Mouse (Mus musculus) left cerebral cortex, adult 9 months (tissue): ENCODE measurements around the gene Trim2.

Experiments
- DNase-seq, 2 experiments: peaks; one replicate each; pipeline ENCODE4 v3.0.0; 2022; ENCODE audit warnings: low spot score in 2 of 2

The Trim2 gene

GRCm38 (mm10) chr3:84254520-84254878, 52.2 kb downstream of the Trim2 start:
- no peak for DNase-seq

DNA sequence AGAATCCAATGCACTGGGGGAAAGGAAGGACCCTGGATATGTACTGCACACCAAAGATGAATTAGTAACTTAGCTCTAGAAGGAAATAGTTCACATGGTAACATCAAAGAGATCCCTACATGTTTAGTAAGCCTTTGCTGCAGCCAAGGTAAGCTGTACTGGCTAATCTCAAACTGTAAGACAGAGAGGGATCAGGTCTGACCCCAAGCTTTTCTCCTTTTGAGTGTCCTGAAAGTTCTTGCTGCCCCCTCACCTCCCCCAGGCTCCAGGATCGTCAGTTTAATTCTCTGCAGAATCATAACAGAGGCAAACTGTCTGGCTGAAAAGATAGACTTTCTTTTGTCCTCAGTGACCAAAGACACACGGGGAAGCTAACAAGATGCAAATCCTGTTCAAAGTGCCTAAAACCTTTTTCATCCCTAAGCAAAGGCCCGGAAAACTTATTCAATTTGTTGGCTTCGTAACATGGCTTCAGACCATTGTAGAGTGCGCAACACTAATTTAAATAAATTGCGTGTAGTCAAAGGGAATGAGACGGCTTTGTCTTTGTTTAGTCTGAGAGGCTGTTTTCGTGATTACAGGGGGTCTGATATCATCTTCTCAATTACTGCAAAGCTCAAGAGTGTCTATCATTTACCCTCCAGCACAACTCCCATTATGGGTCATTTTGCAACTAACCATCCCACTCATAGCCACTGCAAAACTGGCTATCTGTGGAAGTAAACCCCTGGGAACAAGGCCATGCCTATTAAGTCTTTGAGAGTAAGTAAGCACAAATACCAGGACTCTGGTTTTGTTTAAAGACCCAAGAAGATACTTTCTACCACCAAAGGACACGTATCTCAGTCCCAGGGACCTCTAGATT, 52.8 kb downstream of the Trim2 start:
- no peak for DNase-seq

DNA sequence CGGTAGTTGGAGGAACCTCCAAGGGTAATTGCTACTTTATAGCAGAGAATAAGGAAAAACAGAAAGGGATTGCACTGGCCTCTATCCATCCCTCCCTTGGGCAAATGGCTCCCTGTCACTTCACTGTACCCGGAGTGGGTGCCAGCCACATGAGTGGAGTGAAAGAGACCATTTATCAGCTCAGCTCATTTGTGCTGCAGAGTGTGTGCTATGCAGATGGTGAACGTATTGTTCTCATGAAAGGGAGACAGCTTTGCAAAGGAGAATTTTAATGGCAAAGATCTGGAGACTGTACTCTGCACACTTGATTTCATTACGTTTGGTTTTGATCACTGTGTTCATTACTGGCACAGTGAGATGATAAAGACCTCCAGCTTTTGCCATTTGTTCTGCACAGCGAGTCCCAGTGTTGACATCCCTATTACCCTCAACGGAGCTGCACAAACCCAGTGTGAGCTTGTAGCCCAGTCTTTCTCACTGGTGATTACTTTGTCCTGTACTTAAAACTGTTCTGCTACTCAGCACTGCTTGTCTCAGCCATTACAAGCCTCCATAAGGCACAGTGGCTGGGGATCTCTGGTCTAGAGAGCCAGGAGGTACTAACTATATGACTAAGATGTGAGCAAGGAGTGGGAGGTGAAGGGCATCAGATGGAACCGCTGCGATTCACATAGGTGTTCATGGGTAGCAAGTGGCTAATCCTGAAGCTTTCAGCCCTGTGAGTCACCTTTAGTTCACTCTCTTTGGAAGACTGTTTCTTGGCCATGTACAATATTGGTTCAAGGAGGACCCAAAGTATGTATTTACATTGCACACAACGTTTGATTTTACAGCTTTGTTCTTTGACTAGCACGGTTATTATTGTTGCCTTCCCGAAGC, 53.7 kb downstream of the Trim2 start:
- peak in 1 of 2 experiments; percentile 49 for DNase-seq

DNA sequence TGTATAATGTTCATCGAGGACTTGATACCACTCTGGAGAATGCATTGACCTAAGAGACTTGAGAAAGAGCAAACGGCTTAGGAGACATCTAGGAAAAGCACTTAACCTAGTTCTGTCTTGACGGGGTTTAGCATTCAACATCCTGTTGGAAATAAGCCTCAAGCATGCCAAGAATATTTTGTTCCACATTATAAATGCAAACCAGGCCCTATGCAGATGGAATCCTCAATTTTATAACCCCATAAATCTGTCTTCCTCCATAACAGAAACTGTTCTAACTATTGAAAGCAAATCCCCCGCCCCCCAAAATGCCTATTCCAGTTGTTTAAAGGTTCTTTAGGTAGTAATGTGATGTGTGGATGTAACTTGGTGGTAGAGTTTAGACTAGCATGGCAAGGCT, 55.0 kb downstream of the Trim2 start:
- DNase-seq = no peak

DNA sequence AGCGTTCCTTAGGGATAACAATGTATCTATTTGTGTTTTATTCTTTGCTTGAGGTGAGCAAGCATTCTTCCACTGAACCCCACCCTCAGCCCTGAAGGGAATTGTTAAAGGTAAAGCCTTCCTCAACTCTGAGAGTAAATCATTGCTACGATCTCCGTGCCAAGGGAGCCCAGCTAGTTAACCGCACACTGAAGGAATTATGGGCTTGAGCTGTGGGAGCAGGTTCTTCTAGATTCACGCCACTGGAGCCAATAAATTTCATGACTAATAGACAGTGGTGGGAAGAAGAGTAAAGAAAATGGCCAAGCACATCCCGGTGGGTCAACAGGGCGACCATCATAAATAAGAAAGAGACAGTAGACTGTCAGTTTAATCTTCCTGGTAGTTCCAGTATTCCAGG, 56.4 kb downstream of the Trim2 start:
- no peak for DNase-seq

- no peak for DNase-seq
Measured at GRCm38 (mm10) chr3:84247789-84248188, 58.9 kb downstream of the Trim2 start.

GRCm38 (mm10) chr3:84246421-84246861, 60.2 kb downstream of the Trim2 start:
- DNase-seq = peak; percentile 85 to 93

DNA sequence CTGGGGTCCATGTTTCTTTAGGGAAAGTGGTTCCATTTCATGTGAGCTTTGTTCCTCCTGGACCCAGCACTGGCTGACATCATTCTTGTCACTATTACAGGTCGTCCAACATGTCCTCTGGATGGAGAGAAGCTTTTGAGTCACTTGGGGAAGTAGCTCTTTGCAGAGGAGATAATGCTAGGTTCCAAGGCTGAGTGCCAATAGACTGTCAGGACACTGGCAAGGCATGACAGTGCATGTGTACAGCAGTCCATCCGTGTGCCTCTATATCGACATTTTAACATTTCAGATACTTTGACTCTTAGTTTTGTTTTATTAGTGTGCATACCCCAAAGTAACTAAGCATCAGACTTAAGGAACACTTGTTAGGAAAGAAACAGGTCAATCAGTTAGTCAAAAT, 63.6 kb downstream of the Trim2 start:
- no peak for DNase-seq

DNA sequence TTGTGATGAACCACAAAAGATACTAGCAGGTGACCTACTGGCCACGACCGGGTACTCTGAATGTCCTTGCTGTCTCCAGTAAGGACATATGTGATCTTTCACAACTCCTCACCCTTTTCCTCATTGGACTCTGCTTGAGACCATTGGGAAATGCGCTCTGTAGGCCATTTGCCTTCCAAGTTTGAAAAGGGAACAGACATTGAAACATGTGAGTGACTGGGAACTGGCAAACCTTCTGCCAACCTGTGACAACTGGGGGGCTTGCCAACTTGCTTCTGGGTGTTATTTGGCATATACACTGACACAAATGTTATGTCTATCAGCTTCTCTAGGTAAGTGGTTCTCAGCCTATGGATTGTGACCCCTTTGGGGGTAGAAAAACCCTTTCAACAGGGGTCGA, 64.2 kb downstream of the Trim2 start:
- no peak for DNase-seq

GRCm38 (mm10) chr3:84241098-84241497, 65.6 kb downstream of the Trim2 start:
- DNase-seq = no peak

DNA sequence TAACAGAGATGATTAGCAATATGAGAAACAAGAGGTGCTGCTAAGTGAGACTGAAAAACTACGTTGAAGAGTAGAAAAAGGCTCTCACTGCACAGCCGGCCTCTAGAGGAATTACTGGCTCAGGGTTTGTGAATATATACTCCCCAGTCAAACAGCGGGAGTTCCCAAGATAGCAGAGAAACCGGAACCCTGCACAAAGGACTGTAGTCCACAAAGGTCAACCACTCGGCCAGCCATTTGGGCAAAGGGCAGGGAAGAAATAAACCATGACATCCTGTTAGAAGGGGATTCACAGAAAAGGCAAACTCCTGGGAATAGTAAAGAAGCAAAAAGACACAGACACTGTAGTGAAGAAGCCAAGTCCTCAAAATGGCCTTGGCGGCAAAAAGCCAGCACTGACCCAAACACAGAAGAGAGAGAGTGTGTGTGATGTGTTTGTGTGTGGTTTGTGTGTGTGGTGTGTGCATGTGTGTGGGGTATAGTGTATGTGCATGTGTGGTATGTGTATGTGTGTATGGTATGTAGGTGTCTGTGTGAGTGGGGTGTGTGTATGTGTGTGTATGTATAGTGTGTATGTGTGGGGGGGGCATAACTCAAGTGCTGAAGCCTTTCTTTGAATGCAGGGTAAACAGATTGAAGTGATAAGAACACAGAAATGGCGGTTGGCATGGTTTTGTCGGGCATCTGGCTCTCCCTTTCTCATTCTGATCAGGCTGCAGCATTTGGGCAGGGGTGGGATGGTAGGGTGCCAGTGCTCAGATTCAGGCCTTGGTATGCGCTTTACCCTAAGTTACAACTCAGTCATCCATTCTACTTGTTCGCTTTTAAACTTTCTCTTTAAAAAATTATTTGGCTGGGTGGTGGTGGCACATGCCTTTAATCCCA, 71.0 kb downstream of the Trim2 start:
- DNase-seq = no peak

GRCm38 (mm10) chr3:84234562-84234961, 72.1 kb downstream of the Trim2 start:
- DNase-seq = no peak

DNA sequence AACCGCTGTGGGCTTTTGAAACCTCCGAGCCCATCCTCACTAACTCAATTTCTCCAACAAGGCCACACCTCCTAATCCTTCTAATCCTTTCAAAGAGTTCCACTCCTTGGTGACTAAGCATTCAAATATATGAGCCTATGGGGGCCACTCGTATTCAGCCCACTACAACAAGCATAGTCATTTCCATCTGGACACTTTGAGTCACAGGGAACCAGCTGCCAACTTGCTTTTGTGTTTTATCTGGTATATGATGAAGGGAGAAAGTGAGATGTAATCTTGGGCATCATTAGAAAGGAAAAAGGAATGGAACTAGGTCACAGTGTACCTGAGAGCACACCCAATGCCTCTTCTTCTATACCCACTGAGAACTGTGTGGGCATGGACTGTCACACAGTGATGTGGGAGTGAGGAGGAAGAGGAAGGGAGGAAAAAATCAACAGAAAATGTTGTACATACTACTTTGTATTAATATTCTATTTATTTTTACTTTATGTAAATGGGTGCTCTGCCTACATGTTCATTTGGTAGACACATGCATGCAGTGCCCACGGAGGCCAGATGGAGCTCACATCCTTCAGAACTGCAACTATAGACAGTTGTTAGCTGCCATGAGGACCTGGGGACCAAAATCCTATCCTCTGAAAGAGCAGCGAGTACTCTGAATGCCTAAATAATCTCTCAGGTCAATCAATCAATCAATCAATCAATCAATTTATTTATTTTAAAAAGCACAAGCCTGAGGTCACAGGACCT, 72.8 kb downstream of the Trim2 start:
- DNase-seq = peak in 1 of 2 experiments; percentile 51

DNA sequence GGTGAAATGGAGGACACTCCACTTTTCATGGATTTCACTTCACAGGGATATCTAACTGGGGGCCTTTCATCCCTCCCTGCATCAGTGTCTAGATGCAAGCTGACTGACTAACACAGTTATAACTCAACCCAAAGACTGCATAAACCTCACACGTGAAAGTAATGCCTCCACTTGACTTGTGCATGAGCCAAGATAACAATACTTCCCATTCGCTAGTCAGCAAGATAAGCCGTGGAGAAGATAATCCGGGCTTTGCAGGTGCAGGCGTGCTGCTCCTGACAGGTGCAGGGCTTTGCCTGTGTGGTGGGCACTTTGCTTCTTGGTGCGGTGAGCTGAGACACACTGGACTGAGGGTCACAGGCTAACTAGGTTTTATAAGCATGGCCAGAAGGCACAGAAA, 74.4 kb downstream of the Trim2 start:
- DNase-seq = no peak

- DNase-seq = no peak
Measured at GRCm38 (mm10) chr3:84230988-84231387, 75.7 kb downstream of the Trim2 start.

DNA sequence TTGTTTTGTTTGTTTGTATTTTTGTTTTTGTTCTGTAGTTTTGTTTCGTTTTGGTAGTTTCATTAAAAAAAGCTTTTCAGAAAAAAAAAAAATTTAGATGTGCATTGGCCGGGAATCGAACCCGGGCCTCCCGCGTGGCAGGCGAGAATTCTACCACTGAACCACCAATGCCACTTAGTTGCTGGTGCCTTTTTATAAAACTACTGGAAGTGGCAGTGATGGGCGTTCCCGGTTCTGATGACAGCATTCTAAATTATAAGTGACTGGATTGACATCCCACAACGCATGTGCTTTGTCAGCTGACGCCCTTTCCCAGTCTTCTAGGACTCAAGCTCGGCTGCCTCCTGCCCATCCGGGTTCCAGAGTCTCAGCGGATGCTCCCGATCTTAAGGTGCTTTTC, 77.8 kb downstream of the Trim2 start:
- DNase-seq = no peak

DNA sequence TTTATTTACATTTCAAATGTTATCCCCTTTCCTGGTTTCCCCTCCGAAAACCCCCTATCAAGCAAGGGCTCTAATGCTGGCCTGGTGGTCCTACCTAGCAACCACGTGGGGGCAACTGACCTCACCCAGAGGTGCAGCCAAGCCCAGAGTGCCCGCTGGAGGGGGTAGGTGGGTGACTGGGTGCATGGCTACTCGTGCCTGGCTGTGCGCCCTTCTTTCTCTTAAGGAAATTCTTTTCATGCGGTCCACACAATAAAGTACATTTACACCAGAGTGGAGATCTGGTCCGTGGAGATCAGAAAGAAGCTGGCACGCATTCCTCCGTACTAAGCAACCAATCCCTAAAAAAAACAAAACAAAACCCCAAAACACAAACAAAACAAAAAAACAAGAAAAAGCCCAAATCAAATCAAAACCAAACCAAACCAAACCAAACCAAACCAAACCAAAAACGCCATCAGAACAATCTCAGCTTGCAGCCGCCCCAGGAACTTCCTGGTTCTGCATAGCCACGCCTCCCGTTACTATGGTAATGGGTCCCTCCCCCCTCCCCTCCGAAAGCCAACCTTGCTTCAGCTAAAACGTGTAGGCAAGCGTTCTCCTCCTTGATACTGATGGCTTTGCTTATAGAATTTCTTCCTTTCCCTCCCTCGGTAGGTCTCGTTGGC, 78.3 kb downstream of the Trim2 start:
- no peak for DNase-seq

DNA sequence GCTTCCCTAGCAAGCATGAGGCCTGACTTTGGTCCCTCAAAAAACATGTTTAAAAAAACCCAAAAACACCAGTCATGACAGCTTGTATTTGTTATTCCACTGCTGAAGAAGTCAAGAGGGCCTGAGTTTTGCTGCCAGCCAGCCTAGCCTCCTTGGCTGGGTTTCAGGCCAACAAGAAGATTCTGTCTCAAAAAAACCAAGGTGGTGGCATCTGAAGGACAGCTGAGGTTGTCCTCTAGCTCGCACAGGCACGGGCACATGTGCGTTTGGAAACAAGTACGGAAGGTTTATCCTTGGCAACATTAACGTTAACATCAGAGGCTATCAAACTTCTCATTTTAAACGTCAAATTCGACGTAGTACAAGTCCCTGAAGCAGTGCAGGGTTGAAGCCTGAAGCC, 79.0 kb downstream of the Trim2 start:
- no peak for DNase-seq

GRCm38 (mm10) chr3:84224982-84225381, 81.7 kb downstream of the Trim2 start:
- DNase-seq = no peak

- peak; percentile 65 to 84 for DNase-seq
Measured at GRCm38 (mm10) chr3:84220748-84221147, 85.9 kb downstream of the Trim2 start.

DNA sequence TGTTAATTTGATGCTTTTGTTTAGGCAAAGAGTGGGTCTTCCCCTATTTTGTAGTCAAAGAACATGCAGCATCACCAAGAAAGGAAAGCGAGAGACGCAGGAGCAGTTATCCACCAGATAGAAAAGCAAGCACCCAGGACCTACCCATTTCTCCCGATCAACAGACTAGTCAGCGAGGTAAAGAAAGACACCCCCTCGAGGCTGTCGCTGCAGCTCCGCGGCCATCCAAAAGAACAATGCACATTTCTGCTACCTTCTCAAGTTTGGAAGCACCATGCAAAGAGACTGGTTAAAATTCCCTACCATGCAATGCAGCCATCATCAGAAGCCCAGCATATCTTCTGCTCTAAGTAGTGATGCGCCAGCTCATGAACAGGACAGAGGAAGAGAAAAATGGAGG, 86.4 kb downstream of the Trim2 start:
- no peak for DNase-seq
